Mouse (Mus musculus) midbrain, embryonic 10.5 days (tissue): ENCODE results near the gene Icam1. TPM values are rescaled to one million over a fixed set of nuclear protein-coding genes. Genes with fewer than 3 reads are reported as not detected.
"Not testable (repeated sequence)": the region's sequence is repeated elsewhere in the genome, so short reads cannot be mapped to it uniquely, and the experiment has no call there.

Source experiments
- DNase-seq: peaks from one replicate; pipeline ENCODE4 v3.0.0-alpha.2; 2017; ENCODE audit warnings: low spot score
- H3K27ac ChIP-seq: fragments of 300-500 bp; sonication (generic); replicated peaks from 2 replicates; pipeline ENCODE4 v1.5.1; 2016; ENCODE audit warnings: mild to moderate bottlenecking
- H3K27me3 ChIP-seq: fragments of 300-500 bp; sonication (generic); 2 replicates; pipeline ENCODE4 v1.6.1; 2016; ENCODE audit warnings: low read depth, mild to moderate bottlenecking; ENCODE audit not compliant: poor library complexity, severe bottlenecking
- H3K36me3 ChIP-seq: fragments of 300-500 bp; sonication (generic); 2 replicates; pipeline ENCODE4 v1.6.1; 2016; ENCODE audit warnings: mild to moderate bottlenecking, moderate library complexity
- H3K4me1 ChIP-seq: fragments of 300-500 bp; sonication (generic); 2 replicates; pipeline ENCODE4 v1.6.1; 2016
- H3K4me3 ChIP-seq: fragments of 300-500 bp; sonication (generic); 2 replicates; pipeline ENCODE4 v1.5.1; 2016; ENCODE audit warnings: mild to moderate bottlenecking, moderate library complexity
- H3K9me3 ChIP-seq: fragments of 300-500 bp; sonication (generic); replicated peaks from 2 replicates; pipeline ENCODE4 v1.6.1; 2016; ENCODE audit warnings: mild to moderate bottlenecking
- WGBS: fragments of 180-500 bp; shearing (Covaris S2); methylation state at CpG from one replicate; pipeline ENCODE4 v1.1.7; 2016; 5-methylcytosine and 5-hydroxymethylcytosine counted together
- microRNA counts: library from miRNA; unstranded; fragments of <30 nt; microRNA quantifications from one replicate; lab custom pipeline; 2017
- microRNA-seq: library from miRNA; unstranded; fragments of <30 nt; microRNA quantifications from one replicate; pipeline ENCODE4, GENCODE M21; 2017
- polyA plus RNA-seq: library from polyadenylated mRNA; unstranded; fragments of >200 nt; fragmentation: Nextera tagmentation; extraction: Ambion mirVana; gene quantifications from 2 replicates; pipeline ENCODE4 v1.2.1, GENCODE M21; 2016

Gene Icam1
- polyA plus RNA-seq, 1 experiment from 2014 or later, result 4.9 TPM

GRCm38 (mm10) chr9:21044785-21045184 lies 29.0 kb downstream of the Icam1 start:
- not testable (repeated sequence) for H3K27ac ChIP-seq, H3K9me3 ChIP-seq, H3K36me3 ChIP-seq, DNase-seq, H3K4me3 ChIP-seq, H3K4me1 ChIP-seq
- peaks cover 22% of the 10 kb centered on the region for H3K27me3 ChIP-seq
- 66% methylated on average over 1 of the region's 1 CpGs for WGBS

GRCm38 (mm10) chr9:21045235-21045634 lies 29.4 kb downstream of the Icam1 start:
- H3K4me3 ChIP-seq, result no peak overlapping the region
- WGBS, result 79% methylated on average over 3 of the region's 3 CpGs
- H3K27ac ChIP-seq, result no peak overlapping the region
- H3K9me3 ChIP-seq, result no peaks in the 10 kb centered on the region
- H3K27me3 ChIP-seq, result peaks cover 17% of the 10 kb centered on the region
- H3K36me3 ChIP-seq, result no peaks in the 10 kb centered on the region
- no peak for DNase-seq
- H3K4me1 ChIP-seq, result peaks cover 3% of the 10 kb centered on the region; the same call in 1 of the 2 replicates

DNA sequence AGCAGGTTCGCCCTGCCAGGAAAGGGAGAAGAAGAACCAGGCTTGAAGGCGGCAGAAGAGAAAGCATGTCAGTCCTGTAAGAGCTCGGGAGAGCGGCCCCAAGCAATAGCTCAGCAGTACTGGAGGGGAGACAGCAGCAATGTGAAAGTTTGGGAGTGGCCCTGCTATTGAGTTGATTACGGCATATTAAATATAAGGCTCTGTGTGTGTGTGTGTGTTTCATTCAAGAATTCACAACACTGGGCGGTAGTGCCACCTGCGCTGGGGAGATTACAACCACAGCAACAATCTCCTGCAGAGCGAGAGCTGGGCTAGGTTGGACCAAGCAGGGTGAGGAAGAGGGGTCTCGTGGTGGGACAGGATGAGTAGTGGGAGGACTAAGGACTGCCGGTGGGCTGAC lies 35.8 kb downstream of the Icam1 start:
- 72% methylated on average over 10 of the region's 10 CpGs for WGBS
- Histone ChIP-seq H3K27ac (no peak overlapping the region), H3K4me3 (no peak overlapping the region), H3K4me1 (no peaks in the 10 kb centered on the region), H3K9me3 (no peaks in the 10 kb centered on the region), H3K27me3 (peaks cover 18% of the 10 kb centered on the region; the same call in 1 of the 2 replicates), H3K36me3 (no peaks in the 10 kb centered on the region)
- DNase-seq, result no peak

DNA sequence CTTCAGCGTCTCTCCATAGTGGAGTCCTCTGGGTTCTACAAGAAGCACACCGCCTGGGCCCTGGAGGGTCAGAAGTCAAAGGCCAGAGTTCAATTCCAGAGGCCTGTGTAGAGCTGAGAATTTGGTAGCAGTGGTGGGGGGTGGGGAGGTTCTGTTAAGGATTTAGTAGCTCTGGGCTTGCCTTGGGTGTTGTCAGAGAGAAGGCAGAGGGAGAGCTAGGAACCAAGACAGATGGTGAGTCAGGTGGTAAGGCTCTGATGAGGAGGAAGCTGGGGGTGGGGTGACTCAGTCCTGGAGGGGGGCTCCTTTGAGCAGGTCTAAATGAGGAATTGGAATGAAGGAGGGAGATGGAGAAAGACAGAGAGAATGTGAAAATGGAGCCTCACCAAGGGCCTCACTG lies 47.1 kb downstream of the Icam1 start:
- no peak for DNase-seq
- Histone ChIP-seq H3K36me3 (peaks cover 52% of the 10 kb centered on the region), H3K4me1 (peaks cover 4% of the 10 kb centered on the region; the same call in 1 of the 2 replicates), H3K27ac (no peak overlapping the region), H3K27me3 (no peaks in the 10 kb centered on the region), H3K9me3 (no peaks in the 10 kb centered on the region), H3K4me3 (no peak overlapping the region)
- 95% methylated on average over 2 of the region's 2 CpGs for WGBS

GRCm38 (mm10) chr9:21067006-21067684 lies 51.4 kb downstream of the Icam1 start, which contains the start of gene Zglp1:
Gene Zglp1, minus strand, starts transcription at chr9:21067093.
- 83% methylated on average over 27 of the region's 27 CpGs for WGBS
- Histone ChIP-seq H3K27me3 (no peaks in the 10 kb centered on the region), H3K9me3 (no peaks in the 10 kb centered on the region), H3K4me1 (peaks cover 11% of the 10 kb centered on the region), H3K4me3 (no peak within 1 kb of the TSS), H3K27ac (no peak within 1 kb of the TSS), H3K36me3 (peaks cover 81% of the 10 kb centered on the region)
- DNase-seq, result no peak

DNA sequence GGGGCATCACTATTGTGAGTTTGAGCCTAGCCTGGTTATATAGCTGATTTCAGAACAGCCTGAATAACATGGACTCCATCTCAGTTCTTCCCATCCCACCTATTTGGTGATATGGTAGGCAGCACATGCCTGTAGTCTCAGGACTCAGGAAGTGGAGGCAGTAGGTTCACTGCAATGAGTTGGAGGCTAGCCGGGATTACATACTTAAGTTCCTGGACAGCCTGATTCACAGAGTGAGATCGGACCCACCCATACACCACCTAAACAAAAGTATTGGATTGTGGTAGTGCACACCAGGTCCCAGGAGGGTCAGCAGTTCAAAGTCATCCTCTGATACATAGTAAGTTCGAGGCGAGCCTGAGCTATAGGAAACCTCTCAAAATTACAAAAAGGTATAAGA lies 56.9 kb downstream of the Icam1 start:
- Histone ChIP-seq H3K36me3 (peaks cover 74% of the 10 kb centered on the region), H3K4me3 (peak overlapping the region; percentile 69), H3K9me3 (no peaks in the 10 kb centered on the region), H3K4me1 (peaks cover 23% of the 10 kb centered on the region), H3K27me3 (no peaks in the 10 kb centered on the region), H3K27ac (peak overlapping the region; percentile 80)
- 17% methylated on average over 4 of the region's 4 CpGs for WGBS
- peak; percentile 15 for DNase-seq

DNA sequence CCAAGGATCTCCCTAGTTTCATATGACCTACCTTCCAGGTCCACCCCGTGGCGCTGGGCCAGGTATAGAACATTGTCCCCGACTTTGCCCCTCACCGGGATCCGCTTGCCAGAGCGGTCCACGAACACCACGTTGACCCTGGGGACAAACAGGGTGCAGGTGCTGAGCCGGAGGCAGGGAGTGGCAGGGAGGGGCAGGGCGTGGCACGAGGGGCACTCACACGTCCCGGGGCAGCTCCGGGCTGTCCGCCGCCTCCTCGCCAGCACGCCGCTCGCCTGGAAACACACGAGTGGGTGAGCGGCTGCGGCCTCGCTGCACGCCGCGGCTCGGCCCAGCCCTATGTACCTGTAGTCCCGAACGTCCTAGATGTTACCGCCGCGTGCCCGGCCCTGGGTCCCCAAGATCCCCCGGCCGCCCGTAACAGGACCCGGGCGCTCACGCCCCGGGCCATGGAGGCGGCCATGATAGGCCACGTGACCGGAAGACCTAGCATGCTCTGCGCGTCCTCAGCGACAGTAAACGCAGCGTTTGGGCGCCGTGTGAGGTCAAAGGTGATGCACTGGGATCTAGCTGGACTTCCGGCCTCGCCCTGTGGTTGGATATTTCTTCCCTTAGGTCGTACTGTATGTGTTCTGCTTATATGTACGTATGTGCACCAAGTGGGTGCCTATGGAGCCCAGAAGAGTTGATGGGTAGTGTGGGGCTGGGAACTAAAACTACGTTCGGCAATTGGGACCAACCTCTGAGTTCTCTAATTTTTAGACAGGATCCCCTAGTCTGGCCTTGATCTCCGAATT lies 57.5 kb downstream of the Icam1 start, which contains the start of the genes Gm49373 and Fdx1l:
Gene Gm49373, minus strand, starts transcription at position 53 of the 797 bp plus-strand sequence.
Gene Fdx1l, minus strand, starts transcription at position 571 of the 797 bp plus-strand sequence.
- Histone ChIP-seq H3K9me3 (no peaks in the 10 kb centered on the region), H3K27ac (peak within 1 kb of the TSS; percentile 80), H3K36me3 (peaks cover 74% of the 10 kb centered on the region), H3K4me1 (peaks cover 23% of the 10 kb centered on the region), H3K4me3 (peak within 1 kb of the TSS; percentile 69), H3K27me3 (no peaks in the 10 kb centered on the region)
- 3% methylated on average over 58 of the region's 58 CpGs for WGBS
- DNase-seq, result peak; percentile 90

DNA sequence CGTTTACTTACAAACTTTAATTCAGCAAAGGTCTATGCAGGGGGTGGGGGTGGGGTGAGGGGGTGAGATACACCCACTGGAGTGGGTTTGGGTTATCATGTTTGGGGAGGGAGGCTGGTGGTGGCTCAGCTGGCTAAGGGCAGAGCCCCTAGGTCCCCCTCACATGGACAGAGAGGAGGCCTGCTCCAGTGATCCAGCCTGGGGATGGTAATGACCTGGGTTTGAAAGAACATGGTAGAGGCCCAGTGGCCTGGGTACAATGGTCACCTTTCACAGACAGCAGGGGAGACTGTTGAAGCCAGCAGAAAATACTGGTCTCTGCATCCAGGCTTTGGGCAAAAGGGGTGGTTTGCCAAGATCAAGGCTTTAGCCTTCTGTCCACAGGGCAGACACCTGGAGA lies 58.4 kb downstream of the Icam1 start:
- no peaks in the 10 kb centered on the region for H3K27me3 ChIP-seq
- DNase-seq, result no peak
- no peaks in the 10 kb centered on the region for H3K9me3 ChIP-seq
- 94% methylated on average over 1 of the region's 1 CpGs for WGBS
- peaks cover 23% of the 10 kb centered on the region for H3K4me1 ChIP-seq
- H3K36me3 ChIP-seq, result peaks cover 80% of the 10 kb centered on the region
- H3K4me3 ChIP-seq, result peak overlapping the region; percentile 69; the same call in 1 of the 2 replicates
- no peak overlapping the region for H3K27ac ChIP-seq

DNA sequence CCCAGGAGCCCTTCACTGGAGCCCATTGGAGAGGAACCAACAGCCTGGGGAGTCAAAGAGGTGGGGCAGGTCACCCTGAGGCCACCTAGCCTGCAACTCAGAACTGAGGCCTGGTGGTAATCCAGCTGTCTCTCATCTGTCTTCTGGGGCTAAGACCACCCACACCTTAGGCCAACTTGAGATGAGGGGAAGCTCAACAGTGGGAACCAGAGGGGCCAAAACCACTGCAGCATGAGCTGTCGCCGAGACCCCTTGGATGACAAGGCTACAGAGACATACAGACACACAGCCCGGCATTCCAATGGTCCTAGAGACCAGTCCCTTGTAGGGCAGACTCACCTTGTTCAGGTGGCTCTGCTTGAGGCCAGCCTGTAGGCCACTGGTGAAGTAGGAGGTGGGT lies 59.8 kb downstream of the Icam1 start:
- DNase-seq, result no peak
- Histone ChIP-seq H3K9me3 (no peaks in the 10 kb centered on the region), H3K4me1 (peaks cover 23% of the 10 kb centered on the region), H3K27me3 (no peaks in the 10 kb centered on the region), H3K27ac (no peak overlapping the region), H3K36me3 (peaks cover 80% of the 10 kb centered on the region), H3K4me3 (no peak overlapping the region)
- WGBS, result 91% methylated on average over 3 of the region's 3 CpGs

MicroRNAs encoded within 50 kb of the gene (microRNA counts, 519-probe panel; counts per million panel counts)
- microRNA mmu-miR-1900 (lab: Ali Mortazavi, UCI), result 5,484 counts per million, percentile 38 among the panel's probes with 10 or more counts

Small RNA genes lying within 50 kb of the gene (microRNA-seq; reads per million reads assigned to microRNA genes)
- gene Mir1900 (not detected), gene Mir7082 (1.5 reads per million)

Other genes with a start within 250 kb of the Icam1 start
- gene Col5a3, start 200.9 kb upstream of the Icam1 start, polyA plus RNA-seq, result 0.60 TPM in 2 replicates
- gene Rdh8, start 197.5 kb upstream of the Icam1 start, polyA plus RNA-seq, result not detected in 2 replicates
- 0.69 and 0.87 TPM in 2 replicates for gene A230050P20Rik, start 147.3 kb upstream of the Icam1 start, polyA plus RNA-seq
- gene Angptl6, start 136.3 kb upstream of the Icam1 start, polyA plus RNA-seq, result 5.5 and 5.9 TPM in 2 replicates
- gene Ppan, start 127.8 kb upstream of the Icam1 start, polyA plus RNA-seq, result 78.4 and 97.2 TPM in 2 replicates
- gene Eif3g, start 117.4 kb upstream of the Icam1 start, polyA plus RNA-seq, result 398 and 429 TPM in 2 replicates
- 141 and 145 TPM in 2 replicates for gene Dnmt1, start 56.1 kb upstream of the Icam1 start, polyA plus RNA-seq
- 19.1 and 22.1 TPM in 2 replicates for gene S1pr2, start 39.2 kb upstream of the Icam1 start, polyA plus RNA-seq
- gene Mrpl4, start 13.2 kb upstream of the Icam1 start, polyA plus RNA-seq, result 141 and 143 TPM in 2 replicates
- 5.6 and 5.9 TPM in 2 replicates for gene Icam4, start 13.4 kb downstream of the Icam1 start, polyA plus RNA-seq
- 0.05 TPM in 1 of 2 replicates, not detected in the other for gene Icam5, start 16.1 kb downstream of the Icam1 start, polyA plus RNA-seq
- 0.91 and 1.2 TPM in 2 replicates for gene Zglp1, start 51.1 kb downstream of the Icam1 start, polyA plus RNA-seq
- 1.0 and 1.3 TPM in 2 replicates for gene Gm49373, start 57.1 kb downstream of the Icam1 start, polyA plus RNA-seq
- 57.1 and 66.7 TPM in 2 replicates for gene Fdx1l, start 57.6 kb downstream of the Icam1 start, polyA plus RNA-seq
- gene Gm38431, start 76.0 kb downstream of the Icam1 start, polyA plus RNA-seq, result 3.4 and 3.9 TPM in 2 replicates
- 95.4 and 102 TPM in 2 replicates for gene Raver1, start 76.0 kb downstream of the Icam1 start, polyA plus RNA-seq
- gene Tyk2, start 115.3 kb downstream of the Icam1 start, polyA plus RNA-seq, result 13.6 and 14.8 TPM in 2 replicates
- 351 and 367 TPM in 2 replicates for gene Cdc37, start 134.0 kb downstream of the Icam1 start, polyA plus RNA-seq
- gene Pde4a, start 149.7 kb downstream of the Icam1 start, polyA plus RNA-seq, result 3.8 and 5.0 TPM in 2 replicates
- 47.1 and 50.8 TPM in 2 replicates for gene Keap1, start 223.4 kb downstream of the Icam1 start, polyA plus RNA-seq
- gene S1pr5, start 232.5 kb downstream of the Icam1 start, polyA plus RNA-seq, result 0.10 and 0.11 TPM in 2 replicates
- gene Atg4d, start 249.3 kb downstream of the Icam1 start, polyA plus RNA-seq, result 48.6 and 49.9 TPM in 2 replicates